Mouse (Mus musculus): ENCODE results near the gene Ifna11. TPM values are rescaled to one million over a fixed set of nuclear protein-coding genes. Genes with fewer than 3 reads are reported as not detected.
"Not testable (repeated sequence)": the region's sequence is repeated elsewhere in the genome, so short reads cannot be mapped to it uniquely, and the experiment has no call there.

Ifna11 gene
- polyA plus RNA-seq (2016; fragmentation: Nextera tagmentation; extraction: Ambion mirVana) = not detected in 2 replicates

- WGBS = 82% methylated on average over 1 of the region's 1 CpGs
Observed at GRCm38 (mm10) chr4:88819659-88820058, at the start of gene Ifna11. Ifna11 (plus strand) TSS chr4:88819959.

GRCm38 (mm10) chr4:88773534-88773933 lies 46.2 kb upstream of the Ifna11 start, which contains the start of gene Gm13290:
Gm13290 (plus strand) TSS chr4:88773834.
- not testable (repeated sequence) for H3K9me3 ChIP-seq; H3K4me3 ChIP-seq; H3K4me1 ChIP-seq (replicated peaks); H3K36me3 ChIP-seq; H3K27ac ChIP-seq; H3K27me3 ChIP-seq (ENCODE audit: insufficient read depth, poor library complexity, severe bottlenecking); DNase-seq (ENCODE audit: low spot score)
- WGBS = no CpG with 5 or more reads among the region's 32 CpGs

More at GRCm38 (mm10) chr4:88819659-88820058, at the start of gene Ifna11:
- no peak for DNase-seq (ENCODE audit: low spot score)
- H3K27ac ChIP-seq = no peak within 1 kb of the TSS
- H3K27me3 ChIP-seq (ENCODE audit: insufficient read depth, poor library complexity, severe bottlenecking) = no peaks in the 10 kb centered on the region
- H3K9me3 ChIP-seq = no peaks in the 10 kb centered on the region
- H3K36me3 ChIP-seq = no peaks in the 10 kb centered on the region
- no peaks in the 10 kb centered on the region for H3K4me1 ChIP-seq (replicated peaks)
- no peak within 1 kb of the TSS for H3K4me3 ChIP-seq

GRCm38 (mm10) chr4:88776622-88777021 lies 43.1 kb upstream of the Ifna11 start, which contains the start of gene Gm13289:
Gm13289 (plus strand) TSS chr4:88776922.
- H3K4me1 ChIP-seq (replicated peaks); H3K27me3 ChIP-seq (ENCODE audit: insufficient read depth, poor library complexity, severe bottlenecking); H3K36me3 ChIP-seq; DNase-seq (ENCODE audit: low spot score); H3K27ac ChIP-seq; H3K9me3 ChIP-seq; H3K4me3 ChIP-seq: not testable (repeated sequence)
- WGBS = no CpG with 5 or more reads among the region's 29 CpGs

GRCm38 (mm10) chr4:88779550-88779949 lies 40.2 kb upstream of the Ifna11 start, which contains the start of gene Gm13272:
Gm13272 (plus strand) TSS chr4:88779850.
- WGBS = no CpG with 5 or more reads among the region's 29 CpGs
- not testable (repeated sequence) for H3K36me3 ChIP-seq; DNase-seq (ENCODE audit: low spot score); H3K4me3 ChIP-seq; H3K27me3 ChIP-seq (ENCODE audit: insufficient read depth, poor library complexity, severe bottlenecking); H3K4me1 ChIP-seq (replicated peaks); H3K9me3 ChIP-seq; H3K27ac ChIP-seq

- not testable (repeated sequence) for H3K4me3 ChIP-seq; H3K9me3 ChIP-seq; H3K27ac ChIP-seq; H3K4me1 ChIP-seq (replicated peaks); DNase-seq (ENCODE audit: low spot score); H3K36me3 ChIP-seq; H3K27me3 ChIP-seq (ENCODE audit: insufficient read depth, poor library complexity, severe bottlenecking)
- 42% methylated on average over 16 of the region's 18 CpGs for WGBS
Observed at GRCm38 (mm10) chr4:88780320-88780719, 39.4 kb upstream of the Ifna11 start.

GRCm38 (mm10) chr4:88781831-88782230 lies 37.9 kb upstream of the Ifna11 start, which contains the start of gene Ifnz:
Ifnz (plus strand) TSS chr4:88782131.
- not testable (repeated sequence) for H3K36me3 ChIP-seq; H3K4me1 ChIP-seq (replicated peaks); DNase-seq (ENCODE audit: low spot score); H3K9me3 ChIP-seq; H3K27me3 ChIP-seq (ENCODE audit: insufficient read depth, poor library complexity, severe bottlenecking); H3K27ac ChIP-seq
- 0 out of 2 replicates have a peak within 1 kb of the TSS, but pooled peaks have one; percentile 29 for H3K4me3 ChIP-seq
- WGBS = 24% methylated on average over 5 of the region's 7 CpGs

GRCm38 (mm10) chr4:88782335-88782734 lies 37.4 kb upstream of the Ifna11 start:
- H3K9me3 ChIP-seq; H3K36me3 ChIP-seq; H3K27ac ChIP-seq; DNase-seq (ENCODE audit: low spot score); H3K27me3 ChIP-seq (ENCODE audit: insufficient read depth, poor library complexity, severe bottlenecking); H3K4me1 ChIP-seq (replicated peaks): not testable (repeated sequence)
- WGBS = 0% methylated on average over 18 of the region's 31 CpGs
- 0 out of 2 replicates have a peak overlapping the region, but pooled peaks have one; percentile 29 for H3K4me3 ChIP-seq

GRCm38 (mm10) chr4:88785409-88785808 lies 34.4 kb upstream of the Ifna11 start, which contains the start of gene Gm13276:
Gm13276 (plus strand) TSS chr4:88785709.
- WGBS = no CpG with 5 or more reads among the region's 27 CpGs
- not testable (repeated sequence) for H3K27me3 ChIP-seq (ENCODE audit: insufficient read depth, poor library complexity, severe bottlenecking); DNase-seq (ENCODE audit: low spot score); H3K9me3 ChIP-seq; H3K36me3 ChIP-seq; H3K4me1 ChIP-seq (replicated peaks); H3K4me3 ChIP-seq; H3K27ac ChIP-seq

GRCm38 (mm10) chr4:88788402-88788801 lies 31.4 kb upstream of the Ifna11 start, which contains the start of gene Gm13277:
Gm13277 (plus strand) TSS chr4:88788632.
- H3K36me3 ChIP-seq; H3K9me3 ChIP-seq; DNase-seq (ENCODE audit: low spot score); H3K27me3 ChIP-seq (ENCODE audit: insufficient read depth, poor library complexity, severe bottlenecking); H3K4me1 ChIP-seq (replicated peaks); H3K4me3 ChIP-seq; H3K27ac ChIP-seq: not testable (repeated sequence)
- 0% methylated on average over 5 of the region's 28 CpGs for WGBS

- no CpG with 5 or more reads among the region's 28 CpGs for WGBS
Observed at GRCm38 (mm10) chr4:88791250-88791649, 28.5 kb upstream of the Ifna11 start, which contains the start of gene Gm13278. Gm13278 (plus strand) TSS chr4:88791550.

GRCm38 (mm10) chr4:88793936-88794675 lies 25.7 kb upstream of the Ifna11 start, which contains the start of gene Gm13275:
Gm13275 (plus strand) TSS chr4:88794487.
- H3K27ac ChIP-seq; H3K9me3 ChIP-seq; H3K27me3 ChIP-seq (ENCODE audit: insufficient read depth, poor library complexity, severe bottlenecking); H3K36me3 ChIP-seq; H3K4me3 ChIP-seq; DNase-seq (ENCODE audit: low spot score); H3K4me1 ChIP-seq (replicated peaks): not testable (repeated sequence)
- WGBS = under 1% methylated on average over 19 of the region's 52 CpGs

More at GRCm38 (mm10) chr4:88791250-88791649, 28.5 kb upstream of the Ifna11 start, which contains the start of gene Gm13278:
- not testable (repeated sequence) for H3K27me3 ChIP-seq (ENCODE audit: insufficient read depth, poor library complexity, severe bottlenecking); H3K36me3 ChIP-seq; DNase-seq (ENCODE audit: low spot score); H3K4me3 ChIP-seq; H3K27ac ChIP-seq; H3K4me1 ChIP-seq (replicated peaks); H3K9me3 ChIP-seq

GRCm38 (mm10) chr4:88797097-88797496 lies 22.7 kb upstream of the Ifna11 start, which contains the start of gene Gm13279:
Gm13279 (plus strand) TSS chr4:88797397.
- not testable (repeated sequence) for H3K9me3 ChIP-seq; DNase-seq (ENCODE audit: low spot score); H3K27ac ChIP-seq; H3K4me3 ChIP-seq; H3K4me1 ChIP-seq (replicated peaks); H3K27me3 ChIP-seq (ENCODE audit: insufficient read depth, poor library complexity, severe bottlenecking); H3K36me3 ChIP-seq
- no CpG with 5 or more reads among the region's 28 CpGs for WGBS

GRCm38 (mm10) chr4:88799365-88799764 lies 20.4 kb upstream of the Ifna11 start, which contains the start of gene Gm13285:
Gm13285 (plus strand) TSS chr4:88799665.
- not testable (repeated sequence) for H3K4me3 ChIP-seq; H3K27ac ChIP-seq; H3K27me3 ChIP-seq (ENCODE audit: insufficient read depth, poor library complexity, severe bottlenecking); DNase-seq (ENCODE audit: low spot score); H3K4me1 ChIP-seq (replicated peaks); H3K36me3 ChIP-seq; H3K9me3 ChIP-seq
- WGBS = 11% methylated on average over 6 of the region's 7 CpGs
